Mouse (Mus musculus) neural tube, embryonic 11.5 days (tissue): ENCODE measurements at regions not wholly inside any gene's neighbourhood (a gene's known extent, or its start where the extent isn't known, plus 50 kb on each side); places are given as distances from the start of the nearest gene placed in this dataset.

Experiments used
- ATAC-seq: fragments of 200-750 bp; cut with Nextera tagmentation; 2 replicates; pipeline ENCODE4 v1.8.0; 2017; ENCODE audit warnings: moderate number of reproducible peaks, mild to moderate bottlenecking, moderate TSS enrichment, moderate library complexity; ENCODE audit not compliant: insufficient read depth, low FRiP score, low TSS enrichment
- DNase-seq: peaks from one replicate; pipeline ENCODE4 v3.0.0-alpha.2; 2015; ENCODE audit warnings: low spot score
- H3K27ac ChIP-seq: fragments of 300-500 bp; sonication (generic); 2 replicates; pipeline ENCODE4 v1.5.1; 2014; ENCODE audit warnings: low read depth, mild to moderate bottlenecking, low read length
- H3K27me3 ChIP-seq: fragments of 300-500 bp; sonication (generic); 2 replicates; pipeline ENCODE4 v1.6.1; 2014; ENCODE audit warnings: mild to moderate bottlenecking, low read length, mixed read lengths; ENCODE audit not compliant: control insufficient read depth, insufficient read depth
- H3K36me3 ChIP-seq: fragments of 300-500 bp; sonication (generic); 2 replicates; pipeline ENCODE4 v1.6.1; 2014; ENCODE audit warnings: mild to moderate bottlenecking, low read length, moderate library complexity, mixed read lengths; ENCODE audit not compliant: control insufficient read depth, insufficient read depth
- H3K4me1 ChIP-seq: fragments of 300-500 bp; sonication (generic); 2 replicates; pipeline ENCODE4 v1.6.1; 2014; ENCODE audit warnings: low read length, mixed read lengths; ENCODE audit not compliant: control insufficient read depth, insufficient read depth
- H3K4me2 ChIP-seq: fragments of 300-500 bp; sonication (generic); 2 replicates; pipeline ENCODE4 v1.6.1; 2014; ENCODE audit warnings: low read depth, mild to moderate bottlenecking, moderate library complexity
- H3K4me3 ChIP-seq: fragments of 300-500 bp; sonication (generic); 2 replicates; pipeline ENCODE4 v1.5.1; 2014; ENCODE audit warnings: low read depth, low read length
- H3K9ac ChIP-seq: fragments of 300-500 bp; sonication (generic); 2 replicates; pipeline ENCODE4 v1.6.1; 2014; ENCODE audit warnings: mild to moderate bottlenecking, low read length
- H3K9me3 ChIP-seq: fragments of 300-500 bp; sonication (generic); 2 replicates; pipeline ENCODE4 v1.6.1; 2016; ENCODE audit warnings: low read length; ENCODE audit not compliant: control insufficient read depth
- WGBS: fragments of 180-500 bp; shearing (Covaris S2); extraction: QIAGEN DNeasy Blood & Tissue Kit; methylation state at CpG from one replicate; pipeline ENCODE4 v1.1.7; 2014; 5-methylcytosine and 5-hydroxymethylcytosine counted together

- Histone ChIP-seq H3K9ac (no peak overlapping the region), H3K4me1 (no peaks in the 10 kb centered on the region), H3K27me3 (no peaks in the 10 kb centered on the region), H3K4me2 (no peak overlapping the region), H3K27ac (no peak overlapping the region), H3K9me3 (no peaks in the 10 kb centered on the region), H3K36me3 (no peaks in the 10 kb centered on the region), H3K4me3 (no peak overlapping the region)
- WGBS, result 91% methylated on average over 1 of the region's 1 CpGs
- ATAC-seq (no peak), DNase-seq (no peak)
Observed at GRCm38 (mm10) chr9:97170836-97171235, 59.9 kb upstream of the Slc25a36 start.

- Histone ChIP-seq H3K4me1 (no peaks in the 10 kb centered on the region), H3K27ac (no peak overlapping the region), H3K9me3 (no peaks in the 10 kb centered on the region), H3K4me2 (no peak overlapping the region), H3K9ac (no peak overlapping the region), H3K27me3 (no peaks in the 10 kb centered on the region), H3K36me3 (no peaks in the 10 kb centered on the region), H3K4me3 (no peak overlapping the region)
- WGBS, result 52% methylated on average over 2 of the region's 2 CpGs
- ATAC-seq (no peak), DNase-seq (no peak)
Observed at GRCm38 (mm10) chr9:97162465-97162864, 51.5 kb upstream of the Slc25a36 start.
